Mouse (Mus musculus): ENCODE measurements around the gene Qser1.

DNA sequence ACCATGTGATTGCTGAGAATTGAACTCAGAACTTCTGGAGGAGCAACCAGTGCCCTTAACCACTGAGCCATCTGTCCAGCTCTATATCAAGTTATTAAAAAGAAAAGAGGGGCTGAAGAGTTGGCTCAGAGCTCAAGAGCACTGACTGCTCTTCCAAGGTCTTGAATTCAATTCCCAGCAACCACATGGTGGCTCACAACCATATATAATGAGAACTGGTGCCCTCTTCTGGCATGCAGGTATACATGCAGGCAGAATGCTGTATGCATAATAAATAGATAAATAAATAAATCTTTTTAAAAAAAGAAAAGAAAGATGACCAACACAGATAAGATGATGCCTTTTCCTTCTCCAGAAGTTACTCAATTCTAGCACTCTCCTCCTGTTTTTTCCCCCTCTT lies 24.4 kb upstream of the Qser1 start:
- no peak for TF ChIP-seq CTCF (IDR thresholded peaks at IDR 0.05; ENCODE audit: borderline replicate concordance, insufficient read depth, low read length)
- no peak for TF ChIP-seq POLR2A (IDR thresholded peaks at IDR 0.05; ENCODE audit: low read depth, low read length)
